Comparison of ENCODE assay signal across 7 mouse cellular contexts in the genomic region with DNA sequence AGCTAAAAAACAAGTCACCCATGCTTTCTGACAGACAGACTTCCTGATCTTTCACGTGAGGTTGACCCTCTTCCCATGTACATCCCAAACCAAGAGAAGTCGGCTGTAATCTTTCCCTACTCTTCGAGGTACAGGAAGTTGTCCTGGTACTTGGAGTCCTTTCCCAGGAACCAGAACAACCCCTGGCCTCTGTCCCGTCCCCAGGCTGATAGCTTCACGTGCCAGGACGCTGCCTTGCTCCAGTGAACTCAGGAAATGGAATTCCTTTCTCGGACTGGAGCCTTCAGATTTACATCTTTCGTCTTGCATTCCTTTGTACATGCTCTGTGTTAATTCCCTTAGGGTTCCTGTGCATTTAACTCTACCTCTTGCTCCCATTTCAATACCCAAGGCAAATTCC.
DNase-seq lines count a peak whose midpoint lies in the region; ATAC-seq and TF ChIP-seq lines count a peak whose summit lies in the region.

No protein-coding gene starts in this region.

- CTCF ChIA-PET in Patski (lab: Charles Lee) = interaction anchor here (1.1 to 1.7 kb wide), 2 partner anchors 12 to 31 kb away, joined by 5 read pairs; no protein-coding TSS in a partner anchor

- TF ChIP-seq EP300 in heart, postnatal 0 days (IDR thresholded peaks at IDR 0.05; ENCODE audit: low read depth) = 0 out of 2 replicates have a peak, but pooled peaks have one; percentile 23

- H3K27me3 ChIP-seq in Patski = no peaks in the 10 kb centered on the region
- H3K27me3 ChIP-seq in heart, postnatal 0 days (ENCODE audit: control insufficient read depth, insufficient read depth, low read length) = no peaks in the 10 kb centered on the region
- H3K27me3 ChIP-seq in midbrain, embryonic 14.5 days (ENCODE audit: control insufficient read depth, insufficient read depth, low read length) = no peaks in the 10 kb centered on the region

- H3K4me1 ChIP-seq in heart, postnatal 0 days (ENCODE audit: control insufficient read depth, insufficient read depth) = 0 out of 2 replicates have a peak, but pooled peaks cover 3% of the 10 kb centered on the region
- H3K4me1 ChIP-seq in midbrain, embryonic 14.5 days (ENCODE audit: control insufficient read depth, insufficient read depth, low read length) = no peaks in the 10 kb centered on the region

- no peak overlapping the region for H3K4me2 ChIP-seq in heart, postnatal 0 days (ENCODE audit: low read depth, low read length)
- no peak overlapping the region for H3K4me2 ChIP-seq in midbrain, embryonic 14.5 days (ENCODE audit: low read length)

- peak; percentile 91 for ATAC-seq in Patski
- peak; percentile 36; the same call in 1 of the 2 replicates for ATAC-seq in heart, postnatal 0 days (ENCODE audit: insufficient read depth, low read depth)
- ATAC-seq in midbrain, embryonic 14.5 days (ENCODE audit: low FRiP score, low TSS enrichment) = no peak

- no peak overlapping the region for H3K27ac ChIP-seq in heart, postnatal 0 days (ENCODE audit: low read depth)
- no peak overlapping the region for H3K27ac ChIP-seq in midbrain, embryonic 14.5 days (replicated peaks; ENCODE audit: low read depth, low read length)

- peak; percentile 49 for DNase-seq in Patski (ENCODE audit: low read depth, low spot score)
- peak; percentile 68 for DNase-seq in adipocyte (ENCODE audit: low spot score)
- DNase-seq in heart, postnatal 0 days (ENCODE audit: low spot score) = peak; percentile 50
- peak; percentile 70 to 77 for DNase-seq in kidney, postnatal 4 days
- no peak for DNase-seq in spleen, adult 18-20 months
- DNase-seq in midbrain, embryonic 14.5 days = no peak
- no peak for DNase-seq in frontal cortex, postnatal 10 days (ENCODE audit: low spot score in 2 of 2)

- H3K9me3 ChIP-seq in heart, postnatal 0 days (replicated peaks; ENCODE audit: control insufficient read depth, low read length) = no peaks in the 10 kb centered on the region
- H3K9me3 ChIP-seq in midbrain, embryonic 14.5 days (ENCODE audit: control insufficient read depth, low read length) = no peaks in the 10 kb centered on the region

- TF ChIP-seq CTCF in Patski (IDR thresholded peaks at IDR 0.05) = no peak
- no peak for TF ChIP-seq CTCF in heart, postnatal 0 days (IDR thresholded peaks at IDR 0.05; ENCODE audit: low read depth)

- 13% methylated on average over 8 of the region's 8 CpGs for WGBS in heart, postnatal 0 days
- 34% methylated on average over 8 of the region's 8 CpGs for WGBS in midbrain, embryonic 14.5 days

- no peak overlapping the region for H3K9ac ChIP-seq in heart, postnatal 0 days (replicated peaks; ENCODE audit: low read depth, low read length)
- no peak overlapping the region for H3K9ac ChIP-seq in midbrain, embryonic 14.5 days (replicated peaks; ENCODE audit: low read length)

- H3K36me3 ChIP-seq in heart, postnatal 0 days (replicated peaks; ENCODE audit: control insufficient read depth, insufficient read depth, low read length) = no peaks in the 10 kb centered on the region
- H3K36me3 ChIP-seq in midbrain, embryonic 14.5 days (ENCODE audit: control insufficient read depth, insufficient read depth, low read length) = no peaks in the 10 kb centered on the region

- in situ Hi-C loops in Patski (cut with MboI; ENCODE audit: low pct_unique_long_range_greater_than_20kb) = no loop called here

- H3K4me3 ChIP-seq in heart, postnatal 0 days (ENCODE audit: low read depth, low read length) = no peak overlapping the region
- no peak overlapping the region for H3K4me3 ChIP-seq in midbrain, embryonic 14.5 days (replicated peaks; ENCODE audit: low read depth, low read length)

- POLR2A ChIA-PET in Patski (lab: Charles Lee) = no interaction called here

Comparison
In these comparisons a context has a peak if more than half of its experiments do, and no peak if none do; other contexts are left out.
1. DNase-seq: peak in Patski (single experiment), adipocyte (single experiment), heart, postnatal 0 days (single experiment) and kidney, postnatal 4 days (2 of 2); none in spleen, adult 18-20 months (0 of 2), midbrain, embryonic 14.5 days (single experiment) and frontal cortex, postnatal 10 days (0 of 2).